Mouse (Mus musculus) cerebellum, postnatal 25 days (tissue): Measurements from ENCODE around the gene Cby1.

Experiments
- DNase-seq, 2 experiments: peaks; one replicate each; pipeline ENCODE4 v3.0.0; 2021; ENCODE audit warnings: mixed read lengths in 2 of 2

Cby1 gene

DNA sequence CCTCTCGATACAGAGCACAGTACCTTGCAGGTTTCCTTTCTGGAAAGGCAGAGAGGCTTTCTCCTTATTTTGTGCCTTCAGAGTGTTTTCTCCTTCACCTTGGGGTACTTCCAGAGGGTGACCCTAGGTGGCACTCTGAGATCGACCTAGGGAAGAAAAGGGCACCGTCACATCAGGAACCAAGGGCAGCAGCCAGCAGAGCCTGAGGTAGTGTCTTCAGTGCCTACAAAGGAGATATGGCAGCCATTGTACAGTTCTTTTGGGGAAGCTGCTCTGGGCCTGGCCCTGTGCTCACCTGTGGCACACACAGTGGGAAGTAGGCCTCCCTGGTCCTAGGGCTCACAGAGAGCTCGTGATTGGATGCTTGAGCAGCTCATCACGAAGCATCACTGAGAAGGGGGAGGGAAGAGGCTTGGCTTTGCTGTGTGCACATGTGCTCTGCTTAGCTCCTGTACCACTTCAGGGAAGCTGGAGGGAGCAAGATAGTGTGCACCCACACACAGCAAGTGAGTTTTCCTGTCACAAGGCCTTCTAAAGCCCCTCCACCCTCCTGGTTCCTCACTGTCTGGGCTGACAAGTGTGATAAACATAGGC lies 49.3 kb downstream of the Cby1 start:
- no peak for DNase-seq

GRCm38 (mm10) chr15:79715646-79716045 lies 56.6 kb downstream of the Cby1 start:
- DNase-seq, result peak; percentile 66 to 69

DNA sequence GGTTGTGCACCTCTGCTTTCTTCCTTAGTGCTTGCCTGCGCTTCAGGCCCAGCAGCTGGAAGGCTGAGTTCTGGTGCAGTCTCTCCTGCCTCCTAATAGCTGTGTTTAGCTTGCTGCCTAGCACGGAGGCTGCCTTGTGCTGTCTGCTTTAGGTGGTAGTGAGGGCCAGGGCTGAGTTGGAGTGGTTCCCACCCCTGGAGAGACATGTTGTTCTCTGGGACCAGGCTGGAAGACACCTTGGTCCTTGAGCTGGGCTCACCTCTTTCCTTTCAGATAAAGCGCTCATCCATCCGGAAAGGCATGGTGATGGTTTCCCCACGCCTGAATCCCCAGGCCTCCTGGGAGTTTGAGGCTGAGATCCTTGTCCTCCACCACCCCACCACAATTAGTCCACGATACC lies 57.7 kb downstream of the Cby1 start:
- DNase-seq, result peak; percentile 76 to 81
